Mouse (Mus musculus) gastrocnemius, postnatal 10 days (tissue): ENCODE results near the gene 6330409D20Rik. TPM values are rescaled to one million over a fixed set of nuclear protein-coding genes. Genes with fewer than 3 reads are reported as not detected.
A peak's percentile ranks its signal among the peaks of the same experiment; 100 is the strongest.

Experiments used
- DNase-seq: peaks from one replicate; pipeline ENCODE4 v3.0.0; 2021; ENCODE audit warnings: mixed read lengths
- total RNA-seq, 2 experiments: library from RNA; stranded (reverse); gene quantifications; 2 replicates each; pipeline ENCODE4 v1.2.3; 2021

Gene 6330409D20Rik
- total RNA-seq, 2 experiments from 2014 or later = not detected

- no peak for DNase-seq
Measured at GRCm38 (mm10) chr2:32724149-32724548, 16.7 kb downstream of the 6330409D20Rik start.

GRCm38 (mm10) chr2:32722581-32722980 lies 18.2 kb downstream of the 6330409D20Rik start:
- no peak for DNase-seq

GRCm38 (mm10) chr2:32722046-32722445 lies 18.8 kb downstream of the 6330409D20Rik start:
- no peak for DNase-seq

- no peak for DNase-seq
Measured at GRCm38 (mm10) chr2:32720681-32721229, 20.1 kb downstream of the 6330409D20Rik start, which contains the start of gene Sh2d3c. Gene Sh2d3c, plus strand, starts transcription at chr2:32721055.

GRCm38 (mm10) chr2:32720053-32720452 lies 20.8 kb downstream of the 6330409D20Rik start:
- DNase-seq = no peak

GRCm38 (mm10) chr2:32718761-32719160 lies 22.1 kb downstream of the 6330409D20Rik start:
- DNase-seq = no peak

- no peak for DNase-seq
Measured at GRCm38 (mm10) chr2:32714987-32715425, 25.8 kb downstream of the 6330409D20Rik start.

GRCm38 (mm10) chr2:32714117-32714986 lies 26.5 kb downstream of the 6330409D20Rik start:
- no peak for DNase-seq

- DNase-seq = peak; percentile 95
Measured at GRCm38 (mm10) chr2:32712934-32713817, 27.6 kb downstream of the 6330409D20Rik start, which contains the start of gene Cdk9. Gene Cdk9, minus strand, starts transcription at chr2:32713076.

- peak; percentile 97 for DNase-seq
Measured at GRCm38 (mm10) chr2:32712586-32712933, 28.3 kb downstream of the 6330409D20Rik start.

- peak; percentile 67 for DNase-seq
Measured at GRCm38 (mm10) chr2:32712108-32712551, 28.7 kb downstream of the 6330409D20Rik start.

- DNase-seq = no peak
Measured at GRCm38 (mm10) chr2:32711301-32712056, 29.3 kb downstream of the 6330409D20Rik start.

GRCm38 (mm10) chr2:32710425-32710824 lies 30.4 kb downstream of the 6330409D20Rik start:
- no peak for DNase-seq

GRCm38 (mm10) chr2:32709521-32710137 lies 31.2 kb downstream of the 6330409D20Rik start:
- no peak for DNase-seq

GRCm38 (mm10) chr2:32708643-32709042 lies 32.2 kb downstream of the 6330409D20Rik start:
- DNase-seq = peak; percentile 79

- no peak for DNase-seq
Measured at GRCm38 (mm10) chr2:32706971-32707370, 33.8 kb downstream of the 6330409D20Rik start.

- no peak for DNase-seq
Measured at GRCm38 (mm10) chr2:32705018-32705417, 35.8 kb downstream of the 6330409D20Rik start.

- DNase-seq = no peak
Measured at GRCm38 (mm10) chr2:32704021-32704421, 36.8 kb downstream of the 6330409D20Rik start, which contains the start of gene Fpgs. Gene Fpgs, minus strand, starts transcription at chr2:32704145.

- no peak for DNase-seq
Measured at GRCm38 (mm10) chr2:32703046-32703445, 37.8 kb downstream of the 6330409D20Rik start.

- DNase-seq = no peak
Measured at GRCm38 (mm10) chr2:32700966-32701743, 39.7 kb downstream of the 6330409D20Rik start.
